Mouse (Mus musculus) ES-Bruce4 (cell line): ENCODE results near the gene Noc3l.

ENCODE experiments used
- CTCF ChIP-seq: IDR thresholded peaks from one replicate; pipeline ENCODE4 v1.8.1; 2011; ENCODE audit warnings: low read depth, low read length
- EP300 ChIP-seq: IDR thresholded peaks from 2 replicates; pipeline ENCODE4 v1.6.1; 2011; ENCODE audit warnings: low read depth, low read length; ENCODE audit not compliant: insufficient read depth

GRCm38 (mm10) chr19:38778805-38779204 lies 40.2 kb downstream of the Noc3l start:
- TF ChIP-seq EP300 (no peak), CTCF (no peak)
